Mouse (Mus musculus): Measurements from ENCODE around the gene Bcl2l1. TPM values are rescaled to one million over a fixed set of nuclear protein-coding genes. Genes with fewer than 3 reads are reported as not detected.

Bcl2l1 gene
- total RNA-seq, 2 experiments from 2014 or later = 3.7 to 6.7 TPM

- ATAC-seq (replicated peaks; ENCODE audit: low FRiP score, low TSS enrichment, poor library complexity, severe bottlenecking) = no peak
Measured at GRCm38 (mm10) chr2:152806037-152806436, 25.5 kb downstream of the Bcl2l1 start.

- no peak for ATAC-seq (replicated peaks; ENCODE audit: low FRiP score, low TSS enrichment, poor library complexity, severe bottlenecking)
Measured at GRCm38 (mm10) chr2:152805111-152805490, 26.4 kb downstream of the Bcl2l1 start.

GRCm38 (mm10) chr2:152804408-152805110 lies 27.0 kb downstream of the Bcl2l1 start:
- no peak for ATAC-seq (replicated peaks; ENCODE audit: low FRiP score, low TSS enrichment, poor library complexity, severe bottlenecking)

- no peak for ATAC-seq (replicated peaks; ENCODE audit: low FRiP score, low TSS enrichment, poor library complexity, severe bottlenecking)
Measured at GRCm38 (mm10) chr2:152803081-152803480, 28.4 kb downstream of the Bcl2l1 start.

- no peak for ATAC-seq (replicated peaks; ENCODE audit: low FRiP score, low TSS enrichment, poor library complexity, severe bottlenecking)
Measured at GRCm38 (mm10) chr2:152802303-152802702, 29.2 kb downstream of the Bcl2l1 start.

- 0 out of 2 replicates have a peak, but pooled peaks have one; percentile 65 for ATAC-seq (replicated peaks; ENCODE audit: low FRiP score, low TSS enrichment, poor library complexity, severe bottlenecking)
Measured at GRCm38 (mm10) chr2:152800762-152801113, 30.8 kb downstream of the Bcl2l1 start.

- ATAC-seq (replicated peaks; ENCODE audit: low FRiP score, low TSS enrichment, poor library complexity, severe bottlenecking) = no peak
Measured at GRCm38 (mm10) chr2:152799954-152800761, 31.4 kb downstream of the Bcl2l1 start.

GRCm38 (mm10) chr2:152797589-152797988 lies 33.9 kb downstream of the Bcl2l1 start:
- no peak for ATAC-seq (replicated peaks; ENCODE audit: low FRiP score, low TSS enrichment, poor library complexity, severe bottlenecking)

- no peak for ATAC-seq (replicated peaks; ENCODE audit: low FRiP score, low TSS enrichment, poor library complexity, severe bottlenecking)
Measured at GRCm38 (mm10) chr2:152794281-152794827, 37.2 kb downstream of the Bcl2l1 start.

GRCm38 (mm10) chr2:152793381-152793780 lies 38.1 kb downstream of the Bcl2l1 start:
- ATAC-seq (replicated peaks; ENCODE audit: low FRiP score, low TSS enrichment, poor library complexity, severe bottlenecking) = no peak

GRCm38 (mm10) chr2:152792461-152792860 lies 39.1 kb downstream of the Bcl2l1 start:
- no peak for ATAC-seq (replicated peaks; ENCODE audit: low FRiP score, low TSS enrichment, poor library complexity, severe bottlenecking)

- ATAC-seq (replicated peaks; ENCODE audit: low FRiP score, low TSS enrichment, poor library complexity, severe bottlenecking) = peak; percentile 83
Measured at GRCm38 (mm10) chr2:152789591-152789999, 41.9 kb downstream of the Bcl2l1 start.

- ATAC-seq (replicated peaks; ENCODE audit: low FRiP score, low TSS enrichment, poor library complexity, severe bottlenecking) = peak; percentile 88
Measured at GRCm38 (mm10) chr2:152788892-152789421, 42.6 kb downstream of the Bcl2l1 start.

GRCm38 (mm10) chr2:152787543-152787942 lies 44.0 kb downstream of the Bcl2l1 start:
- no peak for ATAC-seq (replicated peaks; ENCODE audit: low FRiP score, low TSS enrichment, poor library complexity, severe bottlenecking)

GRCm38 (mm10) chr2:152787136-152787535 lies 44.4 kb downstream of the Bcl2l1 start:
- ATAC-seq (replicated peaks; ENCODE audit: low FRiP score, low TSS enrichment, poor library complexity, severe bottlenecking) = no peak

- no peak for ATAC-seq (replicated peaks; ENCODE audit: low FRiP score, low TSS enrichment, poor library complexity, severe bottlenecking)
Measured at GRCm38 (mm10) chr2:152785446-152786350, 45.8 kb downstream of the Bcl2l1 start.

- ATAC-seq (replicated peaks; ENCODE audit: low FRiP score, low TSS enrichment, poor library complexity, severe bottlenecking) = no peak
Measured at GRCm38 (mm10) chr2:152784640-152785039, 46.9 kb downstream of the Bcl2l1 start.

GRCm38 (mm10) chr2:152783241-152783640 lies 48.3 kb downstream of the Bcl2l1 start:
- no peak for ATAC-seq (replicated peaks; ENCODE audit: low FRiP score, low TSS enrichment, poor library complexity, severe bottlenecking)

- ATAC-seq (replicated peaks; ENCODE audit: low FRiP score, low TSS enrichment, poor library complexity, severe bottlenecking) = no peak
Measured at GRCm38 (mm10) chr2:152782656-152783055, 48.9 kb downstream of the Bcl2l1 start.

Measured in megakaryocyte-erythroid progenitor cell, adult 5-6 weeks (primary cell).